Mouse (Mus musculus) C2C12 (cell line): ENCODE results near the gene Dsn1. TPM values are rescaled to one million over a fixed set of nuclear protein-coding genes. Genes with fewer than 3 reads are reported as not detected.

Experiments used
- H3K27me3 ChIP-seq: one replicate; pipeline ENCODE4 v1.6.1; 2011; ENCODE audit not compliant: control insufficient read depth, insufficient read depth, insufficient read length
- H3K36me3 ChIP-seq: one replicate; pipeline ENCODE4 v1.6.1; 2011; ENCODE audit not compliant: control insufficient read depth, insufficient read depth
- H3K4me3 ChIP-seq: one replicate; pipeline ENCODE4 v1.5.1; 2011; ENCODE audit warnings: mild to moderate bottlenecking, control low read depth; ENCODE audit not compliant: poor library complexity, insufficient read depth, severe bottlenecking
- H3K79me2 ChIP-seq: one replicate; pipeline ENCODE4 v1.6.1; 2011; ENCODE audit not compliant: control insufficient read depth, insufficient read depth
- H3K79me3 ChIP-seq: one replicate; pipeline ENCODE4 v1.6.1; 2011; ENCODE audit warnings: low read depth, control low read depth
- H3ac ChIP-seq: one replicate; pipeline ENCODE3; 2011; ENCODE audit warnings: low read depth; ENCODE audit not compliant: control insufficient read depth, insufficient read length
- CEBPB ChIP-seq: IDR thresholded peaks from one replicate; pipeline ENCODE4 v1.6.1; 2011; ENCODE audit warnings: low read depth, mild to moderate bottlenecking, control low read depth, moderate library complexity
- CTCF ChIP-seq: IDR thresholded peaks from one replicate; pipeline ENCODE4 v1.5.1; 2011; ENCODE audit not compliant: control insufficient read depth, insufficient read depth, insufficient read length
- FOSL1 ChIP-seq: IDR thresholded peaks from one replicate; pipeline ENCODE4 v1.8.0; 2011; ENCODE audit warnings: mild to moderate bottlenecking, low read length; ENCODE audit not compliant: poor library complexity, insufficient read depth, severe bottlenecking
- MAX ChIP-seq: IDR thresholded peaks from one replicate; pipeline ENCODE4 v1.6.1; 2011; ENCODE audit warnings: mild to moderate bottlenecking, control low read depth
- MYOD1 ChIP-seq: IDR thresholded peaks from one replicate; pipeline ENCODE4 v1.6.1; 2011; ENCODE audit warnings: low read depth; ENCODE audit not compliant: control insufficient read depth, insufficient read length
- MYOG ChIP-seq: IDR thresholded peaks from one replicate; pipeline ENCODE4 v1.6.1; 2011; ENCODE audit not compliant: control insufficient read depth, insufficient read length; ENCODE audit errors: extremely low read depth
- USF1 ChIP-seq: IDR thresholded peaks from one replicate; pipeline ENCODE4 v1.6.1; 2011; ENCODE audit warnings: low read depth, mild to moderate bottlenecking, control low read depth, moderate library complexity
- polyA plus RNA-seq: library from polyadenylated mRNA; unstranded; fragments of >200 nt; fragmentation: generic; extraction: Trizol; gene quantifications from one replicate; pipeline ENCODE4 v1.2.1, GENCODE M21; 2012; ENCODE audit warnings: missing spikeins

Dsn1 gene
- polyA plus RNA-seq, 1 experiment = 12.0 TPM

DNA sequence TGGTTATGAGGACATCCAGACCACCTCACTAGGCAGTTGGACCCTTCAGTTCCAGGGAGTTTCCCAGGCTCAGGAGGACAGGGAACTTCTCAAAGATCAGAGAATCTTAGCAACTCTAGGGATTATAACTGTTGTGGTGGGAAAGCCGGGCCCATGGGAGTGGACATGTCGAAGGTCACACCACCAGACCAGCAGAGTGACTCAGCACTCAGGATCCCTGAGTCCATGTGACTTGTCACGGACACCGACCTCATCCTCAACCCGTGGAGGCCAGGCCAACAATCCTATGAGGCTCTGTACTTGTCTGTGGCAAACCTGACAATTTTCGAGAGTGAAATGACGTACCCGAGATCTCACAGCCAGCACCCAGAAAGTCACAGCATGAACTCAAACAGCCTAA lies 29.4 kb upstream of the Dsn1 start:
- peaks cover 60% of the 10 kb centered on the region for H3K36me3 ChIP-seq
- TF ChIP-seq USF1 = peak; percentile 65
- no peak for TF ChIP-seq MAX
- H3K4me3 ChIP-seq = no peak overlapping the region
- no peak overlapping the region for H3ac ChIP-seq
- no peaks in the 10 kb centered on the region for H3K79me3 ChIP-seq
- H3K27me3 ChIP-seq = no peaks in the 10 kb centered on the region
- H3K79me2 ChIP-seq = no peaks in the 10 kb centered on the region

DNA sequence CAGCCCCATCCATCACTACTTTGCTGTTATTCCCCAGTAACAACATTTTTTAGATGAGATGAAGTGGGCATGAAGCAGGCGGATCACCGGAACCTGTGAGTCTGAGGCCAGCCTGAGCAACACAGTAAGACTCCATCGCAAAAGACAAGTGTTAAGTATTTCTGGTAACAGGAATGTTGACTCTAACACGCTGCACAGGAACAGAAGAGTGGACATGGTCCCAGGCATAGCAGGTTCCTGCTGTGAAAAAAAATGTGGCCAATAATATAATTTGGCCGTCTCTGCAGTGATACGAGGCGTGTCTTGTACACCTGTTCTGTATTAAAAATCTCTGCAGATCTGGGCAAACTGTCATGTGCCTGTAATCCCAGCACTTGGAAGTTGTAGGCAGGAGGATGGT lies 28.4 kb upstream of the Dsn1 start:
- H3K79me3 ChIP-seq = no peaks in the 10 kb centered on the region
- no peak overlapping the region for H3K4me3 ChIP-seq
- H3ac ChIP-seq = no peak overlapping the region
- no peak for TF ChIP-seq MAX
- no peak for TF ChIP-seq MYOD1
- no peak for TF ChIP-seq FOSL1
- no peak for TF ChIP-seq MYOG
- no peak for TF ChIP-seq CEBPB
- TF ChIP-seq USF1 = no peak
- no peak for TF ChIP-seq CTCF
- H3K36me3 ChIP-seq = peaks cover 59% of the 10 kb centered on the region
- no peaks in the 10 kb centered on the region for H3K79me2 ChIP-seq
- H3K27me3 ChIP-seq = no peaks in the 10 kb centered on the region

DNA sequence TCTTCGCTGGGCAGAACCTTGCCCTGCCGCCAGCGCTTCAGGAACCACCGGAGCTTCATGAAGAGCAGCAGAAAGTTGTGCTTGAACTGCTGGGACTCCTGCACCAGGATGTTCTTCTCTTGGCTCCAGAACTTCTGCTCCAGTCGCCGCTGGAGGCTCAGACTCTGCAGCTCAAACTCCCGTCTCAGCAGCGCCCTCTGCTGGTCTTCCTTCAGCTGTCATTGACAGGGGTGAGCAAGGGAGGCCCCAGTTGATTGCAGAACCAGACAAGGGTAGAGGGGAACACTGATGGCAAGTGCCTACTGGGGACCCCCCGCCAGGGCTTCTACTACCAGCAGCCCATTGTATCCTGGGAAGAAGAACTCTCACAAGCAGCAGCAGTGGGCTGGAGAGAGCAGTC lies 23.9 kb upstream of the Dsn1 start:
- Histone ChIP-seq H3ac (no peak overlapping the region), H3K27me3 (no peaks in the 10 kb centered on the region), H3K4me3 (no peak overlapping the region), H3K79me3 (no peaks in the 10 kb centered on the region), H3K36me3 (peaks cover 73% of the 10 kb centered on the region), H3K79me2 (no peaks in the 10 kb centered on the region)
- TF ChIP-seq CTCF = peak; percentile 85
- TF ChIP-seq FOSL1 = no peak

DNA sequence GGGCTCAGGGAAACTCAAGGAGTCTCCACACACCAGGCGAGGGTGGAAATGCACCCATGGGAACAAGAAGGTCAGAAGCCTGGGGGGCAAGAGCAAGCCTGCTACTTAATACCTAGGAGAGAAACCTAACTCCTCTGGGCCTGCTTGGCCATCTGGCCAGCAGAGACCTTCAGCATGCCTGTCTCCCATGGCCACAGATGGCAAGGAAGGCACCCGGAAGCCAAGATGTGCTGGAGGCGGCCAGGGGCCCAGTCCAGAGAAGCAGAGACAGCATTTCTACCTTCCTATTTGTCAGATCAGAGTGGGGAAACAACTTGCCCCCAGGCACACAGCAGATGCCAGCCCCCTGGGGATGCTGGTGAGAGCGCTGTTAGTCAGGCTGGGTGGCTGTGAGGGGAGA lies 21.3 kb upstream of the Dsn1 start:
- Histone ChIP-seq H3K36me3 (peaks cover 71% of the 10 kb centered on the region), H3K79me3 (no peaks in the 10 kb centered on the region)
- TF ChIP-seq CEBPB (no peak), FOSL1 (no peak), CTCF (no peak), MYOG (no peak), MYOD1 (no peak), MAX (no peak), USF1 (no peak)

DNA sequence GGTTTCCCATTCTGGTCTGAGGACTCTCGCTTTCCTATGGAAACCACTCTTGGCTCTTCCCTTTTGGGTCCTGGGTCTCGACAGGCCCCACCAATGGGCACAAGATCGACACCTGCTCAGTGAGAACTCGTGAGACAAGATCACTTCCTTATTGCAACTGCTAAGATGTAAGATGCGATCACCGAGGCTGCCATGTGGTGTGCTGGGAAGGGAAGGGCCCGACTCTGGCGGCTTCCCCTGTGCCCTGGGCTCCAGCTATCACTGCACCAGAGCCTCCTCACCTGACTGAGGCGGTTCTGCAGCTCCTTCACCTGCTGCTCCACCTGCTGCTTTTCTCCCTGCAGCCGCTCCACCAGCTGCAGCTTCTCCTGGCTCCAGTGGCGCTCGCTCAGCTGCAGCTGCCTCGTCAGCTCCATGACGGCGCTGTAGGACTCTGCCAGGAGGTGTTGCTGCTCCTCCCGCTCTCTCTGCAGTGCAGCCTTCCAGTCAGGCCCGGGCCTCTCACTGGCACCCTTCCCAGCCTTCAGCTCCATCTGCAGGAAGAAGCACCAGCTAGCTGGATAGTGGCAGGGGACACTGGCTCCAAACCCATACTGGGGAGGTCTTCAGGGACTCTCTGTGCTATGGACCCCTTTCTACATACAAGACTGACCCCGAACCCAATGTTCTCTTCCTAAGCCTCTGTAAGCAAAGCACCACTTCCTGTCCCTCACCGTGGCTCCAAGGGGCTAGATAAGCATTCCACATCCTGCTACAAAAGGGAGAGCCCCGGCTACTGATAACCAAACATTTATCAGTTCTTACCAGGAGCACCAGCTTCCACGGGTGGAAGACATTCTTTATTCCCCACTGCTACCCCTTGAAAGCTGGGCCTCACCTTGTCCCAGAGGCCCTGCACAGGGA lies 20.4 kb upstream of the Dsn1 start:
- H3K79me2 ChIP-seq = no peaks in the 10 kb centered on the region
- H3K4me3 ChIP-seq = no peak overlapping the region
- H3K36me3 ChIP-seq = peaks cover 73% of the 10 kb centered on the region
- H3K27me3 ChIP-seq = no peaks in the 10 kb centered on the region
- no peak overlapping the region for H3ac ChIP-seq
- no peaks in the 10 kb centered on the region for H3K79me3 ChIP-seq
- no peak for TF ChIP-seq MAX
- TF ChIP-seq MYOG = no peak
- TF ChIP-seq CEBPB = no peak
- no peak for TF ChIP-seq MYOD1
- no peak for TF ChIP-seq CTCF
- TF ChIP-seq FOSL1 = no peak
- no peak for TF ChIP-seq USF1

More for the DNA sequence above, 21.3 kb upstream of the Dsn1 start:
- H3K27me3 ChIP-seq = no peaks in the 10 kb centered on the region
- H3K79me2 ChIP-seq = no peaks in the 10 kb centered on the region
- no peak overlapping the region for H3K4me3 ChIP-seq
- H3ac ChIP-seq = no peak overlapping the region

DNA sequence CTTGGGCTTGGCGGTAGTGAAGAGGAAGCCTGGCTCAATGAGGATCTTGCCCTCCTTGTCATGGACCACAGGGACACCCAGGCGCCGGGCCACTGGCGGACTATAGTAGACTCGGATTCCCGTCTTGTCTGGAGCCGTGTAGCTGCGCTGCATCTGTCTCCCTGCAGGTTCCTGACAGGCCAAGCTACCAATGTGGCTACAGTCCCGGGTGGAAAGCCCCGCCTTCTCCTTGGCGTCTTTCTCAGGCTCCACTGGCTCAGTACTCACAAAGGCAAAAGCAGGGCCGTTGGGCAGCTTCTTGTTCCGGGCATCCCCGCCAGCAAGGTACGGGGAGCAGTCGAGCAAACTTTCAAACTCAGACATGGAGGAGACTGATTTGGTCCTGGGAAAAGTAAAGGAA lies 14.2 kb upstream of the Dsn1 start:
- Histone ChIP-seq H3ac (no peak overlapping the region), H3K36me3 (peaks cover 83% of the 10 kb centered on the region), H3K79me3 (no peaks in the 10 kb centered on the region), H3K27me3 (no peaks in the 10 kb centered on the region), H3K4me3 (no peak overlapping the region), H3K79me2 (no peaks in the 10 kb centered on the region)
- no peak for TF ChIP-seq CTCF
- no peak for TF ChIP-seq MYOG
- no peak for TF ChIP-seq CEBPB
- no peak for TF ChIP-seq MYOD1
- TF ChIP-seq USF1 = no peak
- no peak for TF ChIP-seq MAX
- TF ChIP-seq FOSL1 = no peak
